Mouse (Mus musculus): ENCODE results near the gene Vrk3.

DNA sequence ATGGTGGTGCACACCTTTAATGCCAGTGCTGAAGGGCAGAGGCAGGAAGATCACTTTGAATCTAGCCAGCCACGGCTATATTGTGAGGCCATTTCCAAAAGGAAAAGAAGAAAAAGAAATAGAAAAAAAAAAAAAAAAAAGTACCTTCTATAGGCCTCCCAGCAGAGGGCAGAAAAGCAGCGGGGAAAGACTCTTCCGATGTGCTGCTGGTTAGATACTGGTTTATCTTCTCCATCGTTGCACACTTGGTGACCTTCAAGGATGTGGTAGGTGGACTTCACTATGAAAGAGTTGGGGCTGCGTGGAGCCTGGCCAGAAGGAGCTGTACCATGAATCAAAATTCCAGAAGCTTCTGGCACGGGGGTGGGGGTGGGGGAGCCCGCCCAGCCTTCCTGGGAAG is 23.9 kb upstream of the Vrk3 start:
- TF ChIP-seq POLR2A (IDR thresholded peaks at IDR 0.05; ENCODE audit: borderline replicate concordance, control insufficient read depth, low read depth, low read length), result no peak
- peak; percentile 19; the same call in 1 of the 2 replicates for TF ChIP-seq CTCF (IDR thresholded peaks at IDR 0.05; ENCODE audit: control insufficient read depth, insufficient read depth, low read length)
